Mouse (Mus musculus): ENCODE measurements around the gene Slc9a7.

The Slc9a7 gene

DNA sequence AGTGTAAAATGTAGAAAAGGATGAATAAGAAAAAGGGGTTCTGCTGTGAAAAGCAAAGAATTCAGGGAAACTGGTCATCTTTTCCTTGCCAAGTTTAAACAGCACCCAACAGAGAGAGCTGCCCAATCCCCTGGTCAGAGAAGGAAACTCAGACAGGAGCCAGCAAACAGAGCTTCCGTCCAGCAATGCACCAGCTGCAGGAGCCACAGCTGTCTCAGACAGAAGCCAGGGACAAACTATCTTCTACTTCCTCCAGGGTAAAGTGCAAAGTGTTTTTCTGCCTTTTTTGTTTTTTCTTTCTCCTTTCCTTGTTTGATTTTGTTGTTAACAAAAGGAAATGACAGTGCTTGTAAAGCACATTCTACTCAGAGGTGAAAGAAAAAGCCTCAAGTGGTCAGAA lies 131.3 kb downstream of the Slc9a7 start:
- no peak for DNase-seq (ENCODE audit: inconsistent ontology term)

DNA sequence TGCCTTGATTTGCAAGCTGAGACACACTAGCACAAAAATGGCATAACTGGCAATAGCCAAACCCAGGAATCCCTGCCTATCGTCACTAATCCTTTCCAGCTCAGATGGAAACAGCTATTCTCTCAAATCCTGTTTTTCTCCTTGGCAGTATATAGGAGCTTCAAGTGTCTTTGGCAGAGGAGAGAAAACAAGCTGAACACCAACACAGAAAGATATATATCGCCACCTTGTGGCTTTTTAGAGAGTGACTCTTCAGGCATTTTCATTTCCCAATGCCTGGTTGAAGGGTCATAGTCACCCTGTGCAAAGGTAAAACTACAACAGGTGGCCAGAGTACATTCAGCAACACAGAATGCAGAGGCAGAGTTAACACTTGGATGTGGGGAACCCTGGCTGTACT lies 134.1 kb downstream of the Slc9a7 start:
- DNase-seq (ENCODE audit: inconsistent ontology term), result no peak

DNA sequence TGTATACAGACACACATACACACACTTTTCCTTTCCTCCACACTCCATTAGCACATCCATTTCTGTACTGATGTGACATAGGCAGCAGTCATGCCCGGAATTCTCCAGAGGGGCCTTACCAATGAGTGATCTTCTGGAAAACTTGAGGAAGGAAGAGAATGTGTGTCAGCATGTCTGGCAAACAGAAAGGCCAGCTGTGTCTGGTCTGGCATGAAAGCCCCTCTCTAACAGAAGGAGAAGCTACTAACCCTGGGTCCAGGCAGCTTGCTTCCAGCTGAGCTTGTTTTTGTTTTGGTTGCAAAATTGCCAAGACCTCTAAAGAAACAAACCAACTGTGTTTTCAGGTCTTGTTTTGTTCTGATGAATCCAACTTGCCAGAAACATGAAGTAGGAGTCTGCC lies 162.1 kb downstream of the Slc9a7 start:
- peak; percentile 37 for DNase-seq (ENCODE audit: inconsistent ontology term)

DNA sequence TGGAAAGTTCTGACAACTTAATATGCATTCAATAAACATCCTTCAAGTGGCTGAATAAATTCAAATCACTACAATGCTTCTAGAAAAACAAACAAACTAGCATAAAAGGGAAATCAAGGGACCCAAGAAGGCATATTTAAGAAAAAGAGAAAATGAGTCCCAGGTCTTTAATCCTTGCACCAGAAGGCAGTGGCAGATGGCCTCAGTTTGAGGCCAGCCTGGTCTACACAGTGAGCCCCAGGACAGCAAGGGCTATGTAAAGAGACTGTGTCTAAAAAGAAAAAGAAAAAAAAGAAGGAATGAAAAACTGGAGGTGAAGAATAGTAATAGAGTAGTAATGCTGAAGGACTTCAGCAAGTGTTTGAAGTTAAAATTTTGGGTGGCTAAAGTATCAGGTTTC lies 162.7 kb downstream of the Slc9a7 start:
- no peak for DNase-seq (ENCODE audit: inconsistent ontology term)

DNA sequence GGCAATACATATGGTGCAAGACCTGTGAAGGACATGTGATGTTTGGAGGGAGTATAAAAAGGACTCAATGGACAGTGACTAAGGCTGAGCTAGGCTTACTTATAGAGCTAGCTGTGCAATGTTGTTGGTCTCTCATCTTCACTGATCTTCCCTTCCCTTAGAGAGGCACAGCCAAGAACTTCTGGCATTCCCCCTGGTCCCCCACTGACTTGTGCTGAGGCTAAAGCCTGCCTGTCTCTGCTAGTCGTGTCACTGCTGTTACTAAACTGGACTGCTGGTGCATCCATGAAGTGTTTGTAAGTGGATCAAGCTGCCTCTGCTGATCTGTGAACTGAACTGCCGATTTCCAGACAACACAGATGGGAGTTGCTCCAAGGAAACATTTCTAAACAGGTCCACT lies 166.1 kb downstream of the Slc9a7 start:
- no peak for DNase-seq (ENCODE audit: inconsistent ontology term)

DNA sequence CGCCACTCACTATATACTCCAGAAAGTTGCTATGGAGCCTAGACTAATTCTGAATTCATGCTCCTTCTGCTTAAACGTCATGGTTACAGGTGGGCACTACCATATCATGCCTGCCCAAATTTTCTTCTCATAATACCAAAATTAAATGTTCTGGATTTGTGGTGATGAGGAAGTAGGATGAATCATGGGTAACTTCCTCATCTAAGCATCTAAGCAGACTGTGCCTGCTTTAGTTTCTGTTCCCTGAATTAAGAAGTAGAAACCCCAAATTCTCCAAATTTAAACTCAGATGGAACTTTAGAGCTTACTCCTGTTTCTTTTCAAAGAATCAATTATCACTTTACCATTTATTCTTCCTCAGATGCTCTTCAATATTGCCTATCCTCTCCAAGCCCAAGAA lies 173.9 kb downstream of the Slc9a7 start:
- no peak for DNase-seq (ENCODE audit: inconsistent ontology term)

DNA sequence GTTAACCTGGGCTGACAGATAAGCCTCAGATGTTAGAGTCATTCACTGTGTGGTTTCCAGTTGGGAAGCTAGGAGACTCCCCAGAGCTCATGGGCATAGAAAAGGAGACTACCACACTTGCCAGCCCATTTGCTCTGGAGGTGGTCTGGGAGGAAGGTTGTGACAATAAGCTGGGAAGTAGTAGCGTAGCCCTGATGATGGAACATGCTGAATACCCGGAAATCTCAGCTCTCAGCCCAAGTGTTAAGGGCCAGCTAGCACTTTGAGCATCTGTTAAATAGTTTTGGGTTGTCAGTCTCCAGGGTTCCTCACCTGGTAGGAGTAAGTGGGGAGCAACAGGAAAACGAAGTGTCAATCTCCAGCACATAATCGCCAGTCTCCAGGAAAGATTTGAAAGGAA lies 221.4 kb downstream of the Slc9a7 start:
- no peak for DNase-seq (ENCODE audit: inconsistent ontology term)

DNA sequence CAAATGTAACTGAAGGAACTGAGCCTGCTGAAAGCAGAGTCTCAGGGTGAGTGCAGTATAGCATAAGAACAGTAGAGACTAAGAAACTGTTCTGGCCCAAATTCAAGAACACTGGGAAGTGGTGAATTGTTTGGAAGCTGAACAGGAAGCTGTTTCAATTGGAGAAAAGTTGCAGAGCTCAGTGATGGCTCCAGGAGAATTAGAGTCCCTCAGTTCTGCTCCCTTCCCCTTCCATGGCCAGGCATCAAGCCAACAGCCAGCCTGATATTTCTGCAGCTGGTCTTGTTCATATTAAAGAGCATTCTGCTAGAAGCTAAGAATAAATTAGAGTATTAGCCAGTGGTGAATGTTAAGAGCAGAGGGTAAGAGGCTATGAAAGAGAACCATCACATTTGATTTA lies 225.0 kb downstream of the Slc9a7 start:
- no peak for DNase-seq (ENCODE audit: inconsistent ontology term)

DNA sequence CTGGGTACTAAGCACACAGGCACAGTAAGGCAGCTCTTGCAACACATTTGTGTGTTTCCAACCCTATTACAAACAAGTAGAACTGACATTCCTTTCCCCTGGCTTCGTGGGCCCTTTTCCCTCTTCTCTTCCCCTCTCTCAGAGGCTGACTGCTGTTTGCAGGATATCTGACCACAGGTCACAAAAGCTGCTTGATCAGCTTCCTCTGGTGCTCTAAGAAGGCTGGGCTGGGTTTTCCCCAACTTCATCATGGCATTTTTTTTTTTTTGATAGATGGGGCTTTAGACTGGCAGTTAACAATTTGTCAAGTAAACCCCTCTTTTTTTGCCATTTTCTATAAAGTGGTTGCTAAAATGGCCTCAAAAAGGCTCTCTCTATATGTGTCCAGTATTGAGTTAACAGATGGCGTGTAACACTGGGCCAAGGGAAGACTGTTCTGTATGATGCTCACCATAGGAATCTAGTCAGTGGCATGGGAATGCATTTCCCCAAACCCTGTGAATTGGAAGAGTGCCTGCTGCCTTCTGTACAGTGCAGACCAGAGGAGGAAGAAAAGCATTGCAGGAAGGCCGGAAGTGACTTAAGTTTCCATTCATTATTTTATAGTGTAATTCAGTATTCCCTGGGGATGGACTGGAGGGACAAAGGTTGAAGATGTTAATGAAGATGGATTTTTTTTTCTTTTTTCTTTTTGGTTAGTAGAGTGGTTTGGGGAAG lies 229.7 kb downstream of the Slc9a7 start:
- DNase-seq (ENCODE audit: inconsistent ontology term), result no peak

DNA sequence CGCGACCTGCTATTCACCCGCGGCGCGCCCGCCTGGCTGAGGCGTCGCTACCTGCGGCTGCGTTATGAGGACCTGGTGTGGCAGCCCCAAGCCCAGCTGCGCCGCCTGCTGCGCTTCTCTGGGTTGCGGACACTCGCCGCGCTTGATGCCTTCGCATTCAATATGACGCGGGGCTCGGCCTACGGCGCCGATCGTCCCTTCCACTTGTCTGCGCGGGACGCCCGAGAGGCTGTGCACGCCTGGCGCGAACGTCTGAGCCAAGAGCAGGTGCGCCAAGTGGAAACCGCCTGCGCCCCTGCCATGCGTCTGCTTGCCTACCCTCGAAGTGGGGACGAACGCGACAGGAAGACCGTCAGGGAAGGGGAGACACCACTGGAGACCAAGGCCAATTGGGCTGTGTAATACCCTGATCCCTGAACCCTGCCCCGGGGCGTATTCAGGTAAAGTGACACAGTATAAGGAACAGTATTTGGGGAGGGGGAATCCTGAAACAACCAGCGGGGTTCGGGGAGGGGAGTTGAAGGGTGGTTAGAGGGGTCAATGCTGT lies 230.8 kb downstream of the Slc9a7 start:
- peak; percentile 8 for DNase-seq (ENCODE audit: inconsistent ontology term)

DNA sequence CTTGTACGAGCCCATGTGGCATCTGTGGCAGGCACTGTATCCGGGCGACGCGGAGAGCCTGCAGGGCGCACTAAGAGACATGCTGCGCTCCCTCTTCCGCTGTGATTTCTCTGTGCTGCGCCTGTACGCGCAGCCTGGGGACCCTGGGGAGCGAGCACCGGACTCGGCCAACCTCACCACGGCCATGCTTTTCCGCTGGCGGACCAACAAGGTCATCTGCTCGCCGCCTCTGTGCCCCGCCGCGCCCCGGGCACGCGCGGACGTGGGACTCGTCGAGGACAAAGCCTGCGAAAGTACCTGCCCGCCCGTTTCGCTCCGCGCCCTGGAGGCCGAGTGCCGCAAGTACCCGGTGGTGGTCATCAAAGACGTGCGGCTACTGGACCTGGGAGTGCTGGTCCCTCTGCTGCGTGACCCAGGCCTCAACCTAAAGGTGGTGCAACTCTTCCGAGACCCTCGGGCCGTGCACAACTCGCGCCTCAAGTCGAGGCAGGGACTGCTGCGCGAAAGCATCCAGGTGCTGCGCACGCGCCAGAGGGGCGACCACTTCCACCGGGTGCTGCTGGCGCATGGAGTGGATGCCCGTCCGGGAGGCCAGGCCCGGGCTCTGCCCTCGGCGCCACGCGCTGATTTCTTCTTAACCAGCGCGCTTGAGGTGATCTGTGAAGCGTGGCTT lies 231.4 kb downstream of the Slc9a7 start:
- DNase-seq (ENCODE audit: inconsistent ontology term), result peak; percentile 22

DNA sequence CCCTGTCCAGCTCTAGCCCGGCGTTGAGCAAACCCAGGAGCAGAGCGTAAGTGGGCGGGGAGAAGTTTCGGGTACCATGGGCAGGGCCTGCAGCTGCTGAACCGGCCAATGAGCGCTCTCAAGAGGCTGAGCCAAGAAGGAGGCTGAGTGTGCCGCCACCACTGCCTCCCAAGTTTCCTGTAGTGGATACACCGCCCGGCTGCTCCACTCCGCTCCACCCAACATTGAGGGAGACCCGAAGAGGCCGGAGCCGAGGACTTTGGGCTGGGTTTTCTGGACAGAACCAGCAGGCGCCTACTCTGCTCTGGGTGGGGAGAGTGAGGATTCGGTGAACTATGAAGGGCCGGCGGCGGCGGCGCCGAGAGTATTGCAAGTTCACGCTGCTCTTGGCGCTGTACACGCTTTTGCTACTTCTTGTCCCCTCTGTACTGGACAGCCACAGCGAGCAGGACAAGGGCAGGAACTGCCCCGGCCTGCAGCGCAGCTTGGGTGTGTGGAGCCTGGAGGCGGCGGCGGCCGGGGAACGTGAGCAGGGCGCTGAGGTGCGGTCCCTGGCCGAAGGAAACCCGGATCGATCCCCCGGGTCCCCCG lies 232.1 kb downstream of the Slc9a7 start, which contains the start of gene Chst7:
Gene Chst7, plus strand, starts transcription at position 180 of the 591 bp plus-strand sequence.
- peak; percentile 71 for DNase-seq (ENCODE audit: inconsistent ontology term)
